Mouse (Mus musculus) adrenal gland, postnatal 14 days (tissue): ENCODE measurements around the gene Sos2. TPM values are rescaled to one million over a fixed set of nuclear protein-coding genes. Genes with fewer than 3 reads are reported as not detected.
"Not testable (repeated sequence)": the region's sequence is repeated elsewhere in the genome, so short reads cannot be mapped to it uniquely, and the experiment has no call there.

Experiments
- DNase-seq: peaks from one replicate; pipeline ENCODE4 v3.0.0; 2021; ENCODE audit warnings: mixed read lengths
- total RNA-seq: library from RNA; stranded (reverse); gene quantifications from 2 replicates; pipeline ENCODE4 v1.2.3, GENCODE M21; 2021

Gene Sos2
- total RNA-seq, 1 experiment from 2014 or later = 35.8 TPM

DNA sequence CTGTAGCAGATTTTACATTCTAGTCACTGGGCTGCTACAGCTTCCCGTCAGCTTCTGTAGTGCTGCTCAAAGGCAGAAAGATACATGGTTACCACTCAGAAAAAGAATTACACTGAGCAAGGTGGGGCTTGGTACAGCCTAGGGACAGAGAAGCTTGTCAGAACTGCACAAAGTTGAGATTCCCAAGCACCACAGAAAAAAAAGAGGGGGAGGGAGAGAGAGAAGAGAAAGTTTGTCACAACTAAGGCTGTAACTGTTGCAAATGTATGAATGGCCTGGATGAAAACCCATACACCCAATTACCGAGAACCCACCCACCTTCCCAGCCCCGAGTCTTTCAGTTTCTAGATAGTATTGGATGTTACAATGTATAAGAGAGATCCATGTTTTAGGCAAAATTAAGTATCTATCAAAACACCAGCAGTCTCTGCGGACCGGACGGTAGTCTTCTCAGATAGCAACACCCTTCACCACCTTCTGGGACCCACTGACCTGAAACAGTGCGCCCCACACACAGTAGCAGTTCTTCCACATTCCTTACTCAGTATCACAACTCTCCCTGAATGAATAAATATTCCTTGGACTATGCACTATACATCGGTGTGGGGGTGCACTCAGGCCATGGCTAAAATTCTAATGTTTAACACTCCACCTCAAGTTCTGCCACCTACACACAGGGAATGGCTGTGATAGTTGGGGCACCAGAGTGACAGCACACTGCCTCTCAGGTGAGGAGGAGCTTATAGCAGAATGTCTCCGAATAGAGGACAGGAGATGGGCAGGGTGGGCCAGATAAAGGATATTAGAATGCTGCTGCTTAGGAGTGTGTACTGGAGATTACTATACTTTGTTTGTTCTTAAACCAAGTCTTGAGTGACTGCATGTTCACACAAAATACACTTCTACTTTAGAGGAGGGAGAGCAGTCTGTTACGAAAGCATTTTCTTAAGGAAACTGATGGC, 6.8 kb downstream of the Sos2 start:
- DNase-seq = no peak

DNA sequence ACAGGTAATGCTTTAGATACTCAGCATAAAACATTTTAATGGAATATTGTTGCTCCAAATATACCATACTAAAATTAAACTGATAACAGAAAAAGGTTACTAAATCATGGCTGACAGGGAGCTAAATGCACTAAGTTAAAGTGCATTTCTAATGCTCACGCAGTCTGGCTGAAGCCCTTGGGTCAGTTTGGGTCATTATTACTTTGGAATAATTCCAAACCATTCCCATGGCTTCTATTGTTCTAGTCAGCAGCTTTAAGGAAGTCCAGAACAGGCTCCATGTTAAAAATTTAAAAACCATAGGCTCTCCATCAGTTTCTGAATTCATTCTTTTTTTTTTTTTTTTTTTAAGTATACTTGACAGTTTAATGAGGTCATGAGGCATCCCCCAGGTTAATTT, 7.5 kb downstream of the Sos2 start:
- DNase-seq = no peak

DNA sequence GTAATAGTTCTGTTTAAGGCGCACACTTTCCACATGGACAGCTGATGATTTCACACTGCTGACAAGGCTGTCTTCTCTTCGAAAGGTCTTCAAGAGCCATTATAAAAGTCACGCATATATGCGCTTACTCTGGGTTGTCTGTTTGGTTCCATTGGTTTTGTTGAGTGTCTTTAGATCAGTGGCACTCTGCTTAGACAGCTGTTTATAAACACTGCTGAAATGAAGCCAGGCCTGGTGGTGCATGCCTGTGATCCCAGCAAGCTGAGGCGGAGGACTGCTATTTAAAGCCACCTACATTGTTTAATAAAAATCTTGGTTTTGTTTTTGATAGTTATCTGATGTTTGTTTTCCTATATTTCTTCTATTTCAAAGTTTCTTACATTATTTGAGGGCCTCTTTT, 14.9 kb downstream of the Sos2 start:
- no peak for DNase-seq

DNA sequence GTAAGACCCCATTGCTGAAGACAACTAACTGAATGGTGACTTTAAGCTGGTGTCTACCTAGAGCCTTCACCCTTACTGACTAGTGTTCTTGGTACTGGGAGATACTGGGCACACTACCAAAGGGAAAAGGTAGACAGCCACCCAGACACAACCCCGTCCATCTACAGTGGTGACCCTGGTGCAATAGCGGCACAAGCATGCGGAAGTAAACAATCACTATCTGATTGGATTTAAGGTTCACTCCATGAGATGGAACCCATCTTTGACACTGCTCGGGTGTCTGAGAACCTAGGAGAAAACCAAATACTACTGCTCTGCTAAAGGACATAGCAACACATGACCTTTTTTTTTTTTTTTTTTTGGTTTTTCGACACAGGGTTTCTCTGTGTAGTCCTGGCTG, 20.0 kb downstream of the Sos2 start:
- no peak for DNase-seq

DNA sequence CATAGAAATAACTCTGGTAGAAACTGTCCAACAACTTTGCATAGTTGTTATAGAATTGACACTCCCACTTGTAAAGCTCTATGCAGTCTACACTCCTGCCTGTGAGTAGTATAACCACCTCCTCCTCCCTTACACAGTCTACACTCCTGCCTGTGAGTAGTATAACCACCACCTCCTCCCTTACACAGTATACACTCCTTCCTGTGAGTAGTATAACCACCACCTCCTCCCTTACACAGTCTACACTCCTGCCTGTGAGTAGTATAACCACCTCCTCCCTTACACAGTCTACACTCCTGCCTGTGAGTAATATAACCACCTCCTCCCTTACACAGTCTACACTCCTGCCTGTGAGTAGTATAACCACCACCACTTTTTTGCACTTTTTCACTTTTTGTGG, 27.7 kb downstream of the Sos2 start:
- DNase-seq = not testable (repeated sequence)

GRCm38 (mm10) chr12:69649511-69649910, 32.1 kb downstream of the Sos2 start:
- DNase-seq = no peak

DNA sequence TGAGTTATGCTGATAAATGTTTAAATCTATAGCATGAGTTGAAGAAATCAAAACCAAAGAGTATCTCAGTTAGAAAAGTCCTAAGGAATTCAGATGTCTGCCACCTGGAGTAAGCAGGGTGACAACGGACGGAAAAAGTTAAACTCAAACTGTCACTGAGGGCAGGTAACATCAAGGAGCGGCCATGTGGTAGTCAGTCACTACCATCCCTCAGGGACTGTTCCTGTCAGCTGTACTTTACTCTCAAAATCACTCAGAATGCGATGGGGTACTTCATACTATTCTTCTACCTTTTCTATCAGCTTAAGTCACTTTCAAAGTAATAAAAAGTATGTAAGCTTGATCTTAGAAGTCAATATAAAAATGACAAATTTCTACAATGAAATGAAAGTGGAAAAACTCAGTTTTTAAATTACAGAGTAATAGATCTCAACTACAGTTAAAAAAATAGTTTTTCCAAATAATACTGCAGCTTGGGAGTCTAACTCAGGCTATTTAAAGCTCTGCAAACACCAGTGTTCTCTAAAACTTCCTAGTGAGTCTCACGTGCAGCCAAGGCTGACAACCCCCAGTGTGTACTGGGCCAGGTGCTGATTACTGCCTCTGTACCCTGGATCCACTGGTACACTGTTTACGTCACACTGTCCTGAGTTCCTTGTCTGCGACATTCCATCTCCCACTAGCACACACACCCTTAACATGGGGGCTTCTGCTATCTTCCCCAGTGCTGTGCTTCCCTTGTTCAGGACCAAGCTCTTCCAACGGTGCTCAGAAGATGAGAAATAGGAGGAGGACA, 35.6 kb downstream of the Sos2 start:
- DNase-seq = no peak

DNA sequence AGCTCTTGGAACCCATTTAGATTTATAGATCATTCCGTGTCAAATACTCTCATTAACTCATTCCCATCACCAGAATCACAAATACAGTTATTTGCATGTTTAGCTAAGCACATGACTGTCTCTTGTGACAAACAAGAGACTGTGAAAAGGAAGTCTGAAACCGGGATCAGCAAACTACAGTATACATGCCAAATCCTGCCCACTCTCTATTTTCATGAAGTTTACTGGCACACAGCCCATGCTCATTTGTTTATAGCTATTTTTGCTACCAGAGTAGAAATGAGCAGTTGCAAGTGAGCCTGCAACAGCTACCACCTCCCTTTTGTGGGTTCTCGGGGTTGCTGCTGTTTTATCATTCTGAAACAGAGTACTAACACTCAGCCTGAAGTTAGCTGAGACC, 36.8 kb downstream of the Sos2 start:
- DNase-seq = peak; percentile 32

- no peak for DNase-seq
These were observed 38.8 kb downstream of the Sos2 start for GRCm38 (mm10) chr12:69642877-69643276.

DNA sequence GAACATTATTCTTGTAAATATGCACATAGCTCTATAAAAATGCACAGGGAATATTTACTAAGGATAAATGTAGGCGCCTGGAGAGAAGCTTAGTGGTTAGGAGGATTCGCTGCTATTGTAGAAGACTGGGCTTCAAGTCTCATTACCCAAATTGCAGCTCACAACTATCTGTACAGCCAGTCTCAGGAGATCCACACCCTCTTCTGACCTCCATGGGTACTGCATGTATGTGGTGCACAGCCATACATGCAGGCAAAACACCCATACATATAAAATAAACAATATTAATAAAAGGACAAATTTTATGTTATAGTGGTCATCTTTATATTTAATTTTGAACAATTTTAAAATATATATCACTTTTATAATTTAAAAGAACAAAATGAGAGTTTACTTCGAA, 46.9 kb downstream of the Sos2 start:
- peak; percentile 25 for DNase-seq

- DNase-seq = peak; percentile 16
These were observed 63.1 kb downstream of the Sos2 start for GRCm38 (mm10) chr12:69618590-69618989.

- DNase-seq = no peak
These were observed 77.3 kb downstream of the Sos2 start for GRCm38 (mm10) chr12:69604367-69604766.

- DNase-seq = no peak
These were observed 84.2 kb downstream of the Sos2 start for GRCm38 (mm10) chr12:69597446-69597845.

GRCm38 (mm10) chr12:69593130-69593529, 88.5 kb downstream of the Sos2 start:
- no peak for DNase-seq

DNA sequence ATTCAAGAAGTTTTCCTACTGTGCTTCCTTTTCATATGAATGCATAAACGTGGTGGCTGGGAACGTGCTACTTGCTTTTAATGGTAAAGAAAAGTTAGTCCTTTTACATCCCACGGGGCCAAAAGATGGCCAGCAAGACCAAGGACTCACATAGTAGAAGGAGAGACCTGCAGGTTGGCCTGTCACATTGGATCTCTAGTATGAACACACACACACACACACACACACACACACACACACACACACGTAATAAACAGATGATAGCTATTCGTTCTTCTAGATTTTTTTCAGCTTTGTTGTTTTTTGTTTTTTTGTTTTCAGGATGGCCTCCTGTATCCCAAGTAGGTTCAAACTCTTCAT, 98.4 kb downstream of the Sos2 start:
- DNase-seq = no peak

DNA sequence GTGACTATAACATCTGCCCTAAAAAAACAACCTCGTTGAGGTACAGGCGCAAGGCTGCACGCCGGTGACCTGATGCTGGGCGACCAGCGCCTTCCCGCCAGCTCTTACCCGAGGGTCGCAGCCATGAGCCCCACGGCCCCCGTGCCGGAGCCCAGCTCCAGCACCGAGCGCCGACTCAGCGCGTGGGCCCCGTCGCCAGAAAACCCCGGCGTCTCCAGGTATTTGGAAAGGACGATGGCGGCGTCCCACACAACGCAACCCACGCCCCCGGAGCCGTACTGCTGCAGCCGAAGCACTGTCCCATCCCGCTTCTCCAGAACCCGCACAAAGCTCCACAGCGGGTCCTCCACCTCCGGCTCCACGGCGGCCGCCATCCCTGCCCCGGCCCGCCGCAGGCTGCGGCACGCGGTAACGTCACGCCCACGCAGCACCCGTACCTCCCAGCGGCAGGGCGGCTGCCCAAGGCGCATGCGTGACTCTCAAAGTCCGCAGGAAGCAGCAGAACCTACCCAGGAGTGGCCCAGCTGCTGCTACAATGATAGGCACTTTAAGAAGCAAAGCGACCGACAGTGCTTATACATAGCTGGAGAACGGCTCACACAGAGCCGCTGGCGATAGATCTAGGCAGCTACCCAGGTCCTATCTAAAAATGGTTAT, 98.9 kb downstream of the Sos2 start, which contains the start of gene Vcpkmt:
TSS of gene Vcpkmt (minus strand) at position 416 of the 657 bp plus-strand sequence.
- DNase-seq = peak; percentile 94

DNA sequence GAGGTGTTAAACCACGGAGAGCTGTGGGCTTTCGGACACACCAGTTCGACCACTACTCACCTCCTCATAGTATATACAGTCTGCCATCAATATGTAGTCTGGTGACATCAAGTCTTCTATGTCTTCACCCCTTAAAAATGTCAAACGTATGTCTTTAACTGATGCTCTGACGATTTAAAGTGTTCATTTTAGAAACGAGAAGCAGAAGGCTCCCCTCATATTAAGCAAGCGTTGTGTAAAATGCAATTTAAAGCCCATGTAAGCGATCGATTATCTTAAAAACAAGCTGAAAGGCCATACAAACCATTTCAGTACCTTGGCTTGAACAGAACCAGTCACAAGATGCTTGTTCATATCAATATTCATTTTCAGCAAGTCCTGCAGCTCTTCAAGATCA, 99.4 kb downstream of the Sos2 start:
- DNase-seq = no peak

DNA sequence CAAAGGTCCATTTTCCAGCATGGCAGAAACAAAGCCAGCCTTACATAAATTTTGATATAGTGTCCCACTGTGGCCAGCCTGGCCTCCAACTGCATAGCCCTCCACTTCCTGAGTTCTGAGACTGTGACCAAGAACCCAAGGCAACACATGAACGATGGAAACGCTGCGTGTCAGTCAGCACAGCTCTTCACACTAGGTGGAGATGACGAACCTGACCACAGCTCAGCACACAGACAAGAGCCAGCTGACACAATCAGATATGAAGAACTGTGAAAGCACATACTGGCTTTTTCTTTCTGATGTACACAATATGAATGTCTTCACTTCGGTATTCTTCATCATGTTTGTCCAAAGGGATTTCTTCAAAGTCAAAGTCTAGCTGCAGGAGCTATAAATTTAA, 102.0 kb downstream of the Sos2 start:
- DNase-seq = no peak

DNA sequence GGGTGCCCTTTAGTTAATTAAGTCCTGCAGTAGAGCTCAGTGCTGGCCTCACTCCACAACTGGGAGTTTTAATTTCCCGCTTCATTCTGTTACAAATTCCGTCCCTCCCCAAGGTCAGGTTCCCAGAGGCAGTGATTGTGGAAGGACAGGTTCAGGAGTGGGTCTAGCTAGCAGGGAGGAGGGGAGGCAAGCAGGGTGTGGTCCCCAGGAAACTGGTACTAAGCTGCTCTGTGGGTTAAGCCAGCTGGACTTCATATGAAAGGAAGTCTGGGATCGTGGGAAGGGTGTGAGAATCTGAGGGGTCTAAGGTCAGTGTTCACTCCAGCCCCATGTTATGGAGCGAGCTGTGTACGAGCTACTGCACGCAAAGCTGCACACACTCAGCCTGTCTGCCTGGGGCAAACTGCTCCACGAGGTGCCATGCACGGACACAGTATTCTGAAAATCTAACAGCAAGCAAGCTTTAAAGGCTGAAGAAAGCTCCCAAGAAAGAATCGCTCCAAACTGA, 105.5 kb downstream of the Sos2 start:
- no peak for DNase-seq

DNA sequence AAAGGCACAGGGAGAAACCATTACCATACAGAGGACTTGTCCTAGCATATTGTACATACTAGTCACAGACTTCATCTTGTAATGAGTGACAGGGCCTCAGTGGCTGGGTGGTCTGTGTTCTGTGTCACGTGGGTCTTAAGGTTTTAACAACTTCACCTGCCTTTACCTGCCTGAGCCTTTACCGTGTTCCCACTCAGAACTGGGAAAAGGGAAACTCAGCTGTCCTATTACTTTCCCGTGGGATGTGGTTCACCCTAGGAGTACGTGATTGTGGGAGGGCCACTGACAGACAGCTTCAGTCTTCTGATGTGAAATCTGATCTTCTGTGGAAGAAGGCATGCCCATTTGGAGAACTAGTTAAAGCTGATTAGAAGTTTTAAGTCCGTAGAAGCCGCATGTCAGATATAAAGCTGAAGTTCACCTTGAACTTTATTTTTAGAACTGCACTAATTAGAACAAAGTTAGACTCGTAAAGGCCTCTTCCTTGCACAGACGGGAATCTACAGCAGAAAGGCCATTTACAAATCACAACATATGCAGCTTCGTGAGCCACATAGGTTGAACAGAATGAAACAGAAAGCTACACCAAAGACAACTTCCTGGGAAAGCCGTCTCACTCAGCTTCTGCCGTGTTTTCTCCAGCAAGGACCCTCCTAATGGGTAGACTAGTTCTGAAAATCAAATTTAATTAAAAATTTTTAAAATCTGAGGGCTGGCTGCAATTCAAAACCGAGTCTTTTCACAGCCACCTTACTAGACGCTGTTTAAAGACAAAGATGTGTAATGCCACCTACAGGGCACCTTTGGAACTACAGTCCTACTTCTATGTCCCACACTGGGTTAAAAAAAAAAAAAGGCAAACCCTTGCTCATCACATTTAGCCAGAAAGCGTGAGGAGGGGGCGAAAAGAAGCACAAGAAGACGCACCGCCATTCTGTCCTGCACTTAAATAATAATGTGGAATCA, 107.5 kb downstream of the Sos2 start:
- peak; percentile 81 for DNase-seq

GRCm38 (mm10) chr12:69573271-69573670, 108.4 kb downstream of the Sos2 start:
- no peak for DNase-seq
